Mouse (Mus musculus): ENCODE measurements around the gene Polr1d.

The Polr1d gene

DNA sequence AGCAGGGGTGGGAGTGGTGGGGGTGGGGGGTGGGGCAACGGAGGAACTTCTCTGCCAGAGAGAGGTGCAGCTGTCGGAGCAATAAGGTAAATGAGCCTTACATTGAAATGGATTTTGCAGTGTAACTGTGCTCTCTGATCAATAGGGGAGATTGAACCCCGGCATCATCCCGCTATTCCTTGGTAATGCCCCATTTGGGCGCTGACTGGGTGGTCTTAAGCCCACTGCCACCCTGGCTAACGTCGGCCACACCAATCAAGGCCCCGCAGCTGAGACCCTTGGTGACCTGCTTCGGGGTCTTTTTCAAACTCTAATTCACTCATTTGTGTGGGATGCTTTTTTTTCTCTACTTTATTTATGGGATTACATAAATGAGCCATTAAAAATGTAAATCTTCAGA is 47.9 kb downstream of the Polr1d start:
- in situ Hi-C loops (cut with MboI; ENCODE audit: unreplicated experiment in 2 of 2), result loop anchor here in 1 of 2 experiments (5.0 kb wide), 1 partner anchor 137 kb away; no protein-coding TSS in a partner anchor

DNA sequence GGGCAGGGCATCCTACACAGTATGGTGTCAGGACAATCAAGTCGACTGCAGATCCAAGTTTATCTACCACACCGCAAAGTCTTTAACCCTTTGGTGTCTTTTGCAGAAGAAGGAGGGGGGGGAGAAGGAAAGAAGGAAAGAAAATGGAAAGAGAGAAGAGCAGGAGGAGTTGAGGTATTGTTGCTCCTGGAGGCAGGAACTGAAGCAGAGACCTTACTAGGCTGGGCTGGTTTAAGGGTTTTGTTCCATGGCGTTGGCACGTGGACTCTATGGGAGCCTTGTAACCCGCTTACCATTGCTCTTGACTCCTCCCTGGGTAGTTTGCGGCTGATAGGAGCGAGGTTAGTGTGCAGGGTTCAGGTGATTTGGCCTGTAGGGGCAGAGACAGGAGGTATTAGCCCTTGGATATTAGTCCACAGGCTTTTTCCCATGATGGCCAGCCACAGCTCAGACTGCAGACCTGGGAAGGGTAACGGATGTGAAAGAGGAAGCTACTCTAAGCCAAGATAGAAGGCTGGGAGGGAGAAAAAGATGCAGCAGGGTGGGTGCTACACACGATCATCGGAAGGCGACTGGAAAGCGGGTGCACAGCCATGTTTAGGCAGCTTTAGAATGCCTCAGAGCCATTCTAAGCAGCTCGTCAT is 48.8 kb downstream of the Polr1d start:
- in situ Hi-C loops (cut with MboI; ENCODE audit: unreplicated experiment in 2 of 2), result no loop called here

DNA sequence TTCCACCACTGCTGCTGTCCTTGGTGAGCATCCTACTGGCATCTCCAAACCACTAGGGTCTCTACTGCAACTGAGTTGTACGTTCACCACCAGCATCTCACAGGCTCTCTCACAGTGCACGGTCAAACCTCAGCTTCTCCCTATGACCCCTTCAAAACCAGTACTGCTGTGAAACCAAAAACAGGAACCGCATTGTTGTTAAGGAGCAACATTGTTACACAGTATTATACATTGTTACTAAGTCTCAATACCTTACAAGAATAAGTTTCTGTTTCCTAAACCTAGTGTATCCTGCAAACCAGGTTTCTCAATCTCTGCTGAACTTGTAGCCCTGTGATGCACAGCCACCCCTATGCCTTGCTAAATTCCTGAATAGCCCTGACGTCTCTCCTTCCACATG is 51.0 kb downstream of the Polr1d start:
- in situ Hi-C loops (cut with MboI; ENCODE audit: unreplicated experiment in 2 of 2), result no loop called here

DNA sequence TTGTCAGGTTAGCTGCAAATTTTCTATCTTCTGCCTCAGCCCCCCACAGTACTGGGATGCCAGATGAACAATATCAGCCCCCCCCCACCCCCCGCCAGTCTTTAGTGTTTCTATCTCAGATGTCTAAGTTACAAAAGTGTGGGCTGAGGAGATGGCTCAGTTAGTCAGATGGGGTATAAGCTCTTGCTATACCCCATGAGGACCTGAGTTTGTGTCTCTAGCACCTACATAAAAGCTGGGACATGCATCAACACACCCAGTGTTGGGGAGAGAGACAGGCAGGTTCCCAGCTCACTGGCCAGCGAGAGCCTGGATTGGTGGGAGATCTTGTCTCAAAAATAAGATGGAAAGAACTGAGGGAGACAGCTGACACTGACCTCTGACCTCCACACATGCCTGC is 52.6 kb downstream of the Polr1d start:
- in situ Hi-C loops (cut with MboI; ENCODE audit: unreplicated experiment in 2 of 2), result no loop called here

DNA sequence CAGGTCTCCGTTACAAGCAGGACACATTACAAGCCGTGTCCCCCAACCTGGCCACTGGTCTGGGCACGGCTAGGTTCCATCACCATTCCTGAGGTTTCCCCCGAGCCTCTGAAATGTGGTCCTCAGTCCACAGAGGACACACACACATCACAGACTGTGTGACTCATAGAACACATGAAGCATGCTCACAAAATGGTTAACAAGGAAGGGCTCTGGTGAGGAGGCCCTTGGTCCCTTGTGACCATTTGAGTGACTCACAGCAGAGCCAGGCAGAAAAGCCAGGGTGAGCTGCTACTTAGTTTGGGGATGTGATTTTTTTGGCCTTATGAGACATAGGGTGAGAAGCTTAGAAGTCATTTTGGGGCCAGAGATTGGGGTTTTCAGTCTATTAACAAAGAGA is 55.1 kb downstream of the Polr1d start:
- in situ Hi-C loops (cut with MboI; ENCODE audit: unreplicated experiment in 2 of 2), result no loop called here

DNA sequence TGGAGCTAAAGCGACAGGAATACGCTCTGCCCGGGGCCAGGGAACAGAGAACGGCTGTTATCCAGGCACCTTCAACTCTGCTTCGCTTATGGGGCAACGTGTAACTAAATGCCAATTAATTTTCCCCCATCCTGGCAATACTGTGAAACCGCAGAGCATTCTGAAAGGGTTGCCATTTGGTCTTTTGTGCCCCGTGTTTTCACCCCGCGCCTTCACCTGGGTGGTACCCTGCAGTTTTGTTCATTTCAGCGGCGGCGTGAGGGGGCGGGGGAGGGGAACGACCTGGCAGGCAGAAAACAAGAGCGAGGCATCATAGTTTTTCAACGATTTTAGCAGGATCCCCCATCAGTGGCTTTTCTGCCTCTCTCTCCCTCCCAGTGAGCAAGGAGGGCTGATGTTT is 56.8 kb downstream of the Polr1d start:
- in situ Hi-C loops (cut with MboI; ENCODE audit: unreplicated experiment in 2 of 2), result no loop called here

DNA sequence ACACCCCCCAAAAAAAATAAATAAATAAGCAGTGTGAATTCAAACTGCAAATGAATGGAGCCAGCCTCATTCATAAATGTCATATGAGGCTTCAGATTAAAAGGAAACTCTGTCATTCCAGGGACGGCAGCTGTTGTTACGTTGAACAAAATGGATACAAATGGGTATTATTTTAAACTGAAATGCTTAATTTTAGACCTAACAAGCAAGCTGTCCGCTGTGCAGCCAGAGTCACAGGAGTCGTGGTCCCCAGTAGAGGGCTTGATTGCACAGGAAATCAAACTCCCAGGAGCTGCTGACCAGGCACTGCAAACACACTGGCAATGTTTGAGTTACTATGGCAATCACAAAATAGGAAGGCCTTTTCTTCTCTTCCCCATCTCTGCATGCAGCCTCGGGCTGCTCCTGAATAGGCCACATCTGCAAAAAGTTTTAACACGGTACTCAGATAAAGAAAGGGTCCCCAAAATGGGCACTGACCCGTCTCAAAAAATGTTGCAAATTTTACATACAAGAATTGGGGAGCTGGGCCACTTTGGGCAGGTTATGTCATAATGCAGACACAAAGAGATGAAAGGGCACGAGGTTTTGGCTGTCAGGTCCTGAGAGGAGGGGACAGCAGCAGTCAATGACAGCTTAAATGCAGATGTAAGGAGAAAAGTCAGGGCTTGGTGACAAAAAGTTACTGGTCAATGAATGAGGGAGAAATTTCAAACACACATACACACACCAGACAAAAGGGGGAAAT is 57.7 kb downstream of the Polr1d start:
- in situ Hi-C loops (cut with MboI; ENCODE audit: unreplicated experiment in 2 of 2), result no loop called here

DNA sequence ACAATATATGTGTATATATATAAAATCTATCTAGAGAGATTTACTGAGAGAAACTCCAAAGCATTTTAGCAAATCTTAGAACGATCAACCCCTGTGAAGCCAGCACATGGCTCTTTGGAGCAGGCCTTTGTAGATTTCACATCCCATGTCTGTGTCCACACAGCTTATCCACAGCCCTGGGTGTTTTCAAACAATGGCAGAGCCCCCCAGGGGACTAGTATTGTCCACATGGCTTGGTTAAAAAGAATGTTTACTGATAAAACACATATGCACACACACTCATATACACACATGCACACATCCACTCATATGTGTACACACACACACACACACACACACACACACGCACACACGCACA is 58.2 kb downstream of the Polr1d start:
- in situ Hi-C loops (cut with MboI; ENCODE audit: unreplicated experiment in 2 of 2), result no loop called here

DNA sequence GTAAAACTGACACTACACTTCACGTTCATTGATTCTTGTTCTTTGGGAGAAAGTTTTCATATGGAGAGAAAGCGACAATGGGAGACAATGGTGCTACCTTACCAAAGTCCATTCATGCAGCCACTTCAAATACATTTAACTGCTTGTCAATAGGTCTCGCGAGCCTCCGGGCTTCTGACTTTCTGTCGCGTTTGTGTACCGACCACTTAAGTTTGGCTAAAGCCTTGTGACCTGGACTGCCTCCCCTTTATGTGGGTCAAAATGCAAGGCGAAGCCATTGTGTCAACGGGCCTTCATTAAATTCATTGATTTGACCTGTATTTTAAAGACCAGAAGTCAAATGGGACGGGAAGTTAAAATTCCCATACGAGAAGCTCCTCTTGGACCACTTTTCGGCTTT is 59.1 kb downstream of the Polr1d start:
- in situ Hi-C loops (cut with MboI; ENCODE audit: unreplicated experiment in 2 of 2), result no loop called here

DNA sequence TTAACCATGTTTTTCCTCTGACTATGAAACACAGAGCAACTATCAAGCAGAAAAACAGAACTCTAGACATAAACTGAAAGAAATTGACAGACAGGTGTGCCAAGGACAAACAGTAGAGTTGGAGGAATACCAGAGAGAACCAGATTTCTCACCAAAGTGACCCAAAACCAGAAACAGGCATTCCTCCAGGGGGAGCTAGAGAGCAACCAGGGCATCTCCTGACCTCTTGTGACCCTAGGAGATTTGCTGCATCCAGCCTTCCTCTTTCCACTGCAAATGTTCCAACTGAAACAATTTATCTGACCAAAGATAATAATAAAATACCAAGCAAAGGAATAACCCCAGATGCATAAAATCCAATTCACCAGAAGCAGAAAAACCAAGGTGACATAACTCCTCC is 70.5 kb downstream of the Polr1d start:
- in situ Hi-C loops (cut with MboI; ENCODE audit: unreplicated experiment in 2 of 2), result no loop called here

DNA sequence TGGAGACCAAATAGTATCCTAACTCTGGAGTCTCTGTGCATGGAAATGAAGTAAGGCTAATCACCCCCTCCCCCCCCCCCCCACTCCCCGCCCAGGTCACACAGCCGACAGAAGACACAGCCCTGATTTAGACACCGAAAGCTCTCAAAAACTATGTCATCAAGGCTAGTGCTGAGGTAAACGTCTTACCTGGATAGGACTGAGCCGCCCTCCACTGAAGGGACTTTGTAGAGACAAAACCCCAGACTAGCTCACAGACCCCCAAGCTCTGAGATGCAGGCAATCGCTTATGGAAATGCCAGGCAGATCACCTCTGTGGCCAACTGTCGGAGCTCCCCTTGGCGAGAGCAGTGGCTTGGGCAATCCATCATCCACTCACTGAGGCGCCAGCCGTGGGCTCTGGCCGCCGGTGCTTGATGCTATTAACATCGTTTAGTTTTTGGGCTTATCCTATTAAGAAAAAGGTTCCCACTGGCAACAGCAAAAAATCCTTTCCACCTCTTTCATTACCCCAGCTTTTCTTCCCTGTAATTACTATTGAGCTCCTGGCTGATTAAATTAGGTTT is 78.0 kb downstream of the Polr1d start:
- in situ Hi-C loops (cut with MboI; ENCODE audit: unreplicated experiment in 2 of 2), result no loop called here

DNA sequence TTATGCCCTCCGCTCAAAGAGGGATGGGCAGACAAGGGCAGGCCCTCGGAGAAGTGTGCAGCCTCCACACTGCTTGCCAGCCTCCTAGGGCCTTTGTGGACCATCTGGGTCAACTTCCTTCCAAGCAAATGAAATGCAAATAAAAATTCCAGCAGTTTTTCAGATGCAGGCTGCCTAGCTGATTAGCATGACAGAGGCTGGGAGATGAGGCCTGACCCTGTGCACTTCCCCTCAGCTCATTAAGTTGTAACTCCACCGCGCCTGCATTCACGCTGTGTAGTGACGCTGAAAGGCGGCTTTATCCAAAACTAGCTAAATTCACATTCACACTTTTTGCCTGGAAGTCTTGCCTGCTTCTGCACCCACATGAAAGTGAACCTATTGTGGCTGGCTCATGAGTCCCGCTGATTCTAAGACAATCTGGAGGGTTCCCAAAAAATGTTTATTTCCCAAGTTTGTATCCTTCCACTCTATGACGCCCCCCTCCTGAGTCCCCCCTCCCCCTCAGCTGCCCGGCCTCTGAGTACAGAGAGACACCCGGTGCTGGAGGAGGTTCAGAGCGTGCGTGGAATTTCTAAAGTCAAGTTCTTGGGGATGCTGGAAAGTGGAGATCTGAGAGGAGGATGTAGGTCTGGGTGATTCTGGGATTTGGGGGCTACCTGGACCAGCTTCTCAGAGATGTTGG is 78.7 kb downstream of the Polr1d start:
- in situ Hi-C loops (cut with MboI; ENCODE audit: unreplicated experiment in 2 of 2), result no loop called here

DNA sequence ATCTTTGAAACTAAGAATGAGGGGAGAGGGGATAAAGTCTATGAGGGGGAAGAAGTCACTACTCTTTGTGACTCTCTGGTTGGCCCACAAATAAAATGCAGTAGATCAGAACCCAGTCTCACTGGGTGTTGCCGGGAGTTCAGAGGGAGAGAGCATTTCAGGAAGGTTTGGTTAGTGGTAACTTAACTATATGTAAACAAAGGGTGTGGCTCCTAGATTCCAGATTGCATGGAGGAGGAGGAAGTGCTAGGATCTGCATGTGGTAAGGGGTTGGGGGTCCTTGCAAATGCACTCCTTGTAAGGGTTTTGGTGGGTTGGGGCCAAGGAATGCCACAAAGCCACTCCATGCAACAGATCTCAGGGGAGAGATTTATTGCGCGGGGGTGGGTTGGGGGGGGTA is 79.5 kb downstream of the Polr1d start:
- in situ Hi-C loops (cut with MboI; ENCODE audit: unreplicated experiment in 2 of 2), result no loop called here

DNA sequence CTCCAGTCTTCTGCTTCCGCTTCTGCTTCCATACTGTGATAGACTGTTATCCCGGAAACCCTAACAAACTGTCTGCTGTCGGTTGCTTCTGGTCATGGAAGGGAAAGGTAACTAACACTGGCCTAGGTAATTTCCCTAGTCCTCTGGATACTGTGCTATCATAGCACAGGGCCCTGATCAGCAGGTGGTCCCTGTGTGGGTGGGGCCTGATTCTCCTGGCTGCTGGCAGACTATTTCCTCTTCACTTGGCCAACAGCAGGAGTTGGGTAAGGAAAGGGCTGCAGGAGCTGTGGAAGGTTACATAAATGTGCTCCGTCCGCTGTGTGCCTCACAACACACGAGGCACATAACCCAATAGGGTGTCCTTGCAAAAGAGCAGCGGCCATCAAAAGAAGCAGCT is 80.6 kb downstream of the Polr1d start:
- in situ Hi-C loops (cut with MboI; ENCODE audit: unreplicated experiment in 2 of 2), result no loop called here

DNA sequence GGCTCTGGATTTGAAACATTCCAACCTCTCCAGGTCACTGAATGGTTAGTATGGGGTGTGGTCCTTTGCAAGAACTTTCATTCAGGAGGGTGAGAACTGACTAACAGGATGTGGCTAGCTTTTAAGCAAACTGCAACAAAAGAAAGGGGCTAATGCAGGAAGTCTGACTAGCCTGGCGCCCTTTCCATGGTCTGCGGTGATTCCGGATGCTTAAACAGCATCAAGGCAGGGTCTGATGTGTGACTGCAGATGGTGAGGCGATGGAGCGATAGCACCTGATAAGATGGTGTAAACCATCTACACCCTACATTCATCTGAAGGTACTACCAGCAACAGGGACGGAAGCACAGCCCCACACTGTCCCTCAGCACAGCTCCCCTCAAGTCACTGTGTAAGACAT is 82.5 kb downstream of the Polr1d start:
- in situ Hi-C loops (cut with MboI; ENCODE audit: unreplicated experiment in 2 of 2), result no loop called here

DNA sequence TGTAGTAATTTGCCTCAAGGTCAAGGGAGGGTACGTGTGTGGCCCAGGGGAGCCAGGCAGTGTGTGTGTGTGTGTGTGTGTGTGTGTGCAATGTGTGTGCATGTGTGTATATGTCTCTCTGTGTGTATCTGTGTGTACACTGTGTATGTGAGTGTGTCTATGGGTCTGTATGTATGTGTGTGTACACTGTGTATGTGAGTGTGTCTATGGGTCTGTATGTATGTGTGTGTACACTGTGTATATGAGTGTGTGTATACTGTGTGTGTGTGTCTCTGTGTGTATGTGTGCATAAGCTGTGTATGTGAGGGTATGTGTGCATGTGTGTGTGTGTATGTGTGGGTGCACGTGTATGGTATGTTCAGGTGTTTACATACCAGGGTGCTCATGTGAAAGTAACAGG is 82.9 kb downstream of the Polr1d start:
- in situ Hi-C loops (cut with MboI; ENCODE audit: unreplicated experiment in 2 of 2), result no loop called here

All from v-Abl transformed pro-B cells (cell line).